Mouse (Mus musculus) G1E-ER4 (cell line): ENCODE measurements around the gene Col5a3. TPM values are rescaled to one million over a fixed set of nuclear protein-coding genes. Genes with fewer than 3 reads are reported as not detected.

ENCODE experiments used
- GATA1 ChIP-seq: IDR thresholded peaks from one replicate; pipeline ENCODE4 v1.8.0; 2012; ENCODE audit warnings: low read length, inconsistent platforms
- polyA plus RNA-seq: library from polyadenylated mRNA; stranded (reverse); fragments of >175 nt; gene quantifications from 2 replicates; pipeline ENCODE4 v1.2.3, GENCODE M21; 2012

Col5a3 gene
- polyA plus RNA-seq, 1 experiment, result not detected

DNA sequence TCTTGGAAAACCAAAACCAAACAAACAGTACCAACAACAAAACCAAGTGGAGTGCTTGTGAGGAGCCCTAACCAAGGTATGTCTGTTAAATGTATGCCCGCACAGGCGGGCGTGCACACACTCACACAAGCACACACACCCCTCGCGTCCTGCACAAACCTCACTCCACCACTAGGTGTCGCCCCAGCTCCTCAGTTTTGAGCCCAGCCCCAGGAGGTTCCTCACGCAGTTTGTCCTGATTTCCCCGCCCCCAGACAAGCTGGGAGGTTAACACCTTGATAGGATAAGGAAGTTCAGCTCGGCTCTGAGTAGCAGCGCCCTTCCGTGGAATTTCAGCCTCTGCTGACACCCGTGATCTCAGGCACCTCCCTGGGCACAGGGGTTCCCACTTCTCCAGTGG lies 74.5 kb downstream of the Col5a3 start:
- no peak for TF ChIP-seq GATA1

DNA sequence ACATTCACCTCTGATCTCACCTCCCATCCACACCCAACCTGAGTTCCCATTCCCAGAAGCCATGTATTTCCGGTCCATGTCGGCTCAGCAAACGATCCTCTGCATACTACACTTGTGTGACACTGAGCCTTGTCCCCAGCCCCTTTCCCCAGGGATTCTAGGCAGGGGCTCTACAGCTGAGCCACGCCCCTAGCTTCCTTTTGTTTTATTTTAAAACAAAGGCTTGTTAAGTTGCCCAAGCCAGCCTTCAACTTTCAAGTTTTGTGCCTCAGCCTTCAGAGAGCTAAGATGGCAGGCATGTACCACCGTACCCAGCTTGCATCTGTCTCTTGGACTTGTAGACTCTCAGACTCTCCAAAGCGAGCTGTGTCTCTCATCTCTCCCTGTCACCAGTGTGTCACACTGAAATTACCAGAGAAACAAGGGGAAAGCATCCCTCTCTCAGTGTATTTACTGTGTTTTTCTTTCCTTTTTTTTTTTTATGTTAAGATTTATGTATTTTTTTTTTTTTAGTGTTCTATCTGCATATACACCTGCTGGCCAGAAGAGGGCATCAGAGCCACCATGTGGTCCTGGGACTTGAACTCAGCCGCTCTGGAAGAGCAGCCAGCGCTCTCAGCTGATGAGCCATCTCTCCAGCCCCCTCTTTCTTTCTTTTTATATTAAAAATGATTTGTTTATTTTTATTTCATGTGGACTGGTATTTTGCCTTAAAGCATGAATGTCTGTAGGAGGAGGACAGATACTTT lies 76.4 kb downstream of the Col5a3 start:
- no peak for TF ChIP-seq GATA1

DNA sequence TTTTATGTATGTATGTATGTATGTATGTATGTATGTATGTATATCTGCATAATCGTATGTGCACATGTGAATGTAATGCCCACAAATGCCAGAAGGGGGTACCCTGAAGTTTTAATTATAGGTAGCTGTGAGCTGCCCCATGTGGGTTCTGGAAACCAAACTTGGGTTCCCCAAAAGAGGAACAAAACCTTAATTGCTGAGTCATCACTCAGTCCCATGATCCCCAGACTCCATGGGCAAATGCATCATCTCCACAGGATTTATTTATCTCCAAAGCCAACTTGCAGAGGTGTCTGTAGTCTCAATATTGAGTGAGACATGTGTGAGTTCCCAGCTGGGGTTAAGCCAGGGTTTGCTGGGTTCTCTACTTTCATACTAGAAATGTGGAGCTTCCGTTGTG lies 77.6 kb downstream of the Col5a3 start:
- no peak for TF ChIP-seq GATA1

DNA sequence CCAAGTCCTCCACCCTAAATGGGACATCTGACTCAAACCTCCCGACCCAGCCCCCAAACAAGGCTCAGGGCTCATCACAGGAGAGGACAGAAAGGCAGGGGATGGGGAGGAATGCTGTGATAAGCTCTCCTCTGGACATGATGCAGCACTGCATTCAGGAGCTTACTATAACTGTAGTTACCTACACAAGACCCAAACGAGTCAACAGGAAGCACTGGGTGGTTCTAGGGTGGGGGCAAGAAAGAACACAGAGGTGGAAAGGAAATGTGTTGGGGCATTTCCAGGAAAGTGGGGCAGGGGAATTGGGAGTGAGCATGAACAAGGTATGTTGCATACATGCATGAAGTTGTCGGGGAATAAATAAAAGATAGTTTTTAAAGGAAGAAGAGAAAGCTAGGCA lies 80.2 kb downstream of the Col5a3 start:
- no peak for TF ChIP-seq GATA1

DNA sequence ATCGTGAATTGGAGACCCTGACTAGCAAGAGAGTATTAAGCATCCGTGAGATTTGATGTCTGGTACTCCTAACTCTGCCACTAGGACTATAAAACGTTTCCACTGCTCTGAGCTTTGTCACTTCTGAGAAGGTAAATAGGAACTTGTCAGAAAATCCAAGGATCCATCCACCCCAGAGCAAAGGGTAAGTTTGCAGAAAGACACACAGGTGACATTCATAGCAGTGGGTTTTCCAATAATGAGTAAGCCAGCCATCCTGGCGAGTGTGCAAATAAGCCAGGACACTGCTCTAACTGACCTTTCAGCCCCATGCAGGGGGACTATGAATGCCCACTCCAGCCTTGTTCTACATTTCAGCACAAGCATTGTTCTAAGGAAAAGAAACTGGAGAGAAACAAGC lies 83.1 kb downstream of the Col5a3 start:
- TF ChIP-seq GATA1, result no peak

DNA sequence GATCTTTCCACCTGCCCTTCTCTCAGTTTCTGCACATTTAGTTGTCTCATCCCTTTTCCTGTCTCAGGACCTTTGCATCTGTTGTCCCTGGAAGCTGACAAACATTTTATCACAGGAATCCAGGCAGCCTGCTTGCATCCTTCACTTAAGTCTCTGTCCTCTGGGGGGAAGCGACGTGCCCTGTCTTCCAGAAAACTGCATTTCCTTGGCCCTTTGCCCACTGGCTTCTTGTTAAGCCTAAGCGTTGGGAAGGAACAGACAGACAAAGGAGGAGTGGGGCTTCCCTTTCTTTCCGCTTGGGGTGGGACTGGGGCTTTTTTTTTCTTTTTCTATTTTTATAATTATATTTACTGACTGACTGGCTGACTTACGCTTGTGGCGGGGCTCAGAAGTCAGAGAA lies 85.4 kb downstream of the Col5a3 start:
- no peak for TF ChIP-seq GATA1

DNA sequence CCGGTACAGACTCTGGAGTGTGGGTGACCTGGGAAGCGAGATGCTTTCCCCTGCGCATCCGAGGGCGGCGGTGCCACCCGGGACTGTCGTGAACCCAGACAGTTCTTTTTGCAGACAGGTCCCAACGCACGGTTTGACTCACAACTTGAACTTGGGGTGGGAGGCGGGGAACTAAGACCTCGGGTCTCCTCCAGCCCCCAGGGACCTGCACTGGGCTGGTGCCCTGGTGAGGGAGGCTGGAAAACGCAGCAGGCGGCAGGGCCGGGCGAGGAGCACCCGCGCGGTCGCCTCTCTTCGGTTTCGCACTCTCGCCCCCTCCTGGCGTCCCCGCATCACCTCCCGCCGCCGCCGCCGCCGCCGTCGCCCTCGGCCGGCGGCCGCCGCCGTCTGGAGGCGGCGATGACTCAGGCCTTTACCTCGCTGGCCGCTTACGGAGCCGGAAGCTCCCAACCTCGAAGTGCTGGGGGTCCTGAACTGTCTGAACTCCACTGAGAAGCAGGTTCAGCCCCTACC lies 87.2 kb downstream of the Col5a3 start:
- no peak for TF ChIP-seq GATA1

DNA sequence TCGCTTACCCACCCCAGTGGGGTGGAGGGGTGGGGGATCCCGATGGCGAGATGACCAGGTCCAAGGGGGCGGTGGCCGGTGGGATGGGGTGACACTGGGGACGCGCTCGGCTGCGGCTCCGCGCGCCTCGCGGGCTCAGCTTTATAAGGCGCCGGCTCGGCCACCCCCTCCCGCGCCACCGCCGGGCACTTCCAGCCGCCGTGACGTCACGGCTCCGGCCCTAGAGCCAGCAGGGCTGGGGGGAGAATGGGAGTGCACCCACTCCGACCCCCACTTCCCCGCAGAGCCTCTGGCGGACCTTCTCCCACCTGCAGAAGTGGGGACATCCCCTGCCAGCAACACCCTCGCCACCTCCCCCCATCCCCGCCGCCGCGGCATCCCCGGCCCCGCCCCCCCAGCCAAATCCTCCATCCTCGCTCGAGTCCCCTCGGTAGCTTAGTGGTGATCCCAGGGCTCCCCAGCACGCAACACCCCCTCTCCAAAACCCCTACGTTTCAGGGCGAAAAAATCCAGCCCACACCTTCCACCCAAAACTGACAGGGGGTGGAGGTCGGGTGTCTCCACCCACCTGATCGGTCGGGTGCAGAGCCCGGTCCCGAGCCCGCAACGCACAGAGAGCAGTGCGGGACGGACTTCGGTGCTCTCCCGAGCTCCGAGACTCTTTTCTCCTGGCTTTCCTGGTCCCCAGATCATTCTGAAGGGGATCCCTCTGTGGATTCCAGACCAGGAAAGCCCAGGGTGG lies 87.8 kb downstream of the Col5a3 start:
- no peak for TF ChIP-seq GATA1

DNA sequence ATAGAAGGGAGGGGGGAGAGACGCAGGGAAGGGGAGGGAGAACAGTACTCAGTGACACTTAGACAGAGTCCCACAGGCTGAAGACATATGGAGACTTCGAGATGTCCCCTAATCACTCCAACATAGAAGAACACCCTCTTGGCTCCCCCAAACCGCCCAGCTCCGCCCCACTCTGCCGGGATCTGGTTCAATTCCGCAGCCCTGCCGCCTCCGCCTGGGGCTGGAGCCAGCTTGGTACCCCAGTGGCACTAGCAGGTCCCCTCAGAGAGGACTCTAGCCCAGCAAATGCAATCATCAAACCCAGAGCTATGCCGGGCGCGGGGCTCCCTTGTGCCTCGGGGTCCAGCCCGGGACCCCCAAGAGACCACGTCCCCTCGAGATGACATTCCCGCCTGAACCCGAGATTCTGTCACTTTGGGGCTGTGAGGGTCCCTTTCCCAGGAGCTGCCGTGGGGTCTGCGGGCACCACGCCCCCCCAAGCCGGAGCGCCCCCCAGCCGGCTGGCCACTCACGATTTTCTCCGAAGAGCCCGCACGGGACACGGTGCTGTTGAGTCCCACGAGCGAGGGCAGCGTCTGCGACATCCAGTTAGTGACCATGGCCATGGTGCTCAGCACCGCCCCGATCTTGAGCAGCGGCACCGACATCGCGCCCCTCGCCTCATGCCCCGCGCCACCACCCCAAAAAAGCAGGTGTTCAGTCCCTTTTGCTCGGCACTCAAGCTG lies 88.6 kb downstream of the Col5a3 start:
- TF ChIP-seq GATA1, result no peak

DNA sequence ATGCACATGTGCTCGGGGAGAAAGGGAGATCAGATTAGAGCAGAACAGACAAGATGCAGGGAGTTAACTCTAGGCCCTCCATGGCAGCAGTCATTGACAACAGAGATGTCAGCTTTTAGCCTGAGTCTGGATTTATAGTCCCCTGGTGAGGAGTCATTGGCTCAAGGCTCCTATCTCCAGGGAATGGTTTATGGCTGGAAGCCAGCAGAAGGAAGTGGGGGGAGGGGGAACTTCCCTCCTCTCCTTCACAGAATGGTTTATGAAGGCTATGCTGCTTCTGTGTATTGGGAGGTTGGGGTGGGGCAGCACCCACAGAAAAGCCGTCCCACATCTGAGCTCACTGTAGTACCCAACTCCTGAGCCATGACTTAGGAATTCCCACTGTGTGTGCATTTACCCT lies 93.3 kb downstream of the Col5a3 start:
- TF ChIP-seq GATA1, result no peak

Other genes with a start within 250 kb of the Col5a3 start
- gene Zfp846, start 233.8 kb downstream of the Col5a3 start, polyA plus RNA-seq, result 6.4 and 8.1 TPM in 2 replicates
- gene Ubl5, start 172.2 kb downstream of the Col5a3 start, polyA plus RNA-seq, result 8.4 and 13.3 TPM in 2 replicates
- 9.1 and 17.4 TPM in 2 replicates for gene Fbxl12, start 170.3 kb downstream of the Col5a3 start, polyA plus RNA-seq
- gene Pin1, start 163.0 kb downstream of the Col5a3 start, polyA plus RNA-seq, result 28.2 and 34.9 TPM in 2 replicates
- not detected in 2 replicates for gene Olfm2, start 68.7 kb downstream of the Col5a3 start, polyA plus RNA-seq
- not detected in 2 replicates for gene Rdh8, start 3.4 kb upstream of the Col5a3 start, polyA plus RNA-seq
- not detected in 2 replicates for gene A230050P20Rik, start 53.6 kb upstream of the Col5a3 start, polyA plus RNA-seq
- gene Angptl6, start 64.7 kb upstream of the Col5a3 start, polyA plus RNA-seq, result 3.5 and 4.1 TPM in 2 replicates
- 341 and 357 TPM in 2 replicates for gene Ppan, start 73.1 kb upstream of the Col5a3 start, polyA plus RNA-seq
- 613 and 834 TPM in 2 replicates for gene Eif3g, start 83.6 kb upstream of the Col5a3 start, polyA plus RNA-seq
- 152 and 172 TPM in 2 replicates for gene Dnmt1, start 144.8 kb upstream of the Col5a3 start, polyA plus RNA-seq
- 1.4 and 1.6 TPM in 2 replicates for gene S1pr2, start 161.7 kb upstream of the Col5a3 start, polyA plus RNA-seq
- gene Mrpl4, start 187.7 kb upstream of the Col5a3 start, polyA plus RNA-seq, result 88.1 and 110 TPM in 2 replicates
- gene Icam1, start 200.9 kb upstream of the Col5a3 start, polyA plus RNA-seq, result 0.55 and 0.58 TPM in 2 replicates
- 16.7 and 26.1 TPM in 2 replicates for gene Icam4, start 214.3 kb upstream of the Col5a3 start, polyA plus RNA-seq
- gene Icam5, start 217.0 kb upstream of the Col5a3 start, polyA plus RNA-seq, result 0.52 and 0.62 TPM in 2 replicates